Mouse (Mus musculus): ENCODE measurements around the gene Ston2. TPM values are rescaled to one million over a fixed set of nuclear protein-coding genes. Genes with fewer than 3 reads are reported as not detected.

The Ston2 gene
- polyA plus RNA-seq, 1 experiment, result 3.6 TPM

- peak overlapping the region; percentile 74 for H3K4me3 ChIP-seq (replicated peaks)
- TF ChIP-seq TAL1 (IDR thresholded peaks at IDR 0.05; ENCODE audit: low read length) (no peak), GATA1 (IDR thresholded peaks at IDR 0.05; ENCODE audit: low read length) (no peak)
- H3K36me3 ChIP-seq (ENCODE audit: control insufficient read depth), result no peaks in the 10 kb centered on the region
- peaks cover 25% of the 10 kb centered on the region for H3K4me1 ChIP-seq (ENCODE audit: control insufficient read depth)
- peaks cover 29% of the 10 kb centered on the region for H3K27me3 ChIP-seq (ENCODE audit: control insufficient read depth)
- no peaks in the 10 kb centered on the region for H3K9me3 ChIP-seq (ENCODE audit: control insufficient read depth, low read length)
These were observed 9.8 kb downstream of the Ston2 start for GRCm38 (mm10) chr12:91778211-91779003.

- no peak for TF ChIP-seq GATA1 (IDR thresholded peaks at IDR 0.05; ENCODE audit: low read length)
- H3K9me3 ChIP-seq (ENCODE audit: control insufficient read depth, low read length), result no peaks in the 10 kb centered on the region
- peaks cover 28% of the 10 kb centered on the region for H3K4me1 ChIP-seq (ENCODE audit: control insufficient read depth)
- no peak overlapping the region for H3K4me3 ChIP-seq (replicated peaks)
- H3K36me3 ChIP-seq (ENCODE audit: control insufficient read depth), result no peaks in the 10 kb centered on the region
- H3K27me3 ChIP-seq (ENCODE audit: control insufficient read depth), result peaks cover 29% of the 10 kb centered on the region
These were observed 11.8 kb downstream of the Ston2 start for GRCm38 (mm10) chr12:91776342-91776741.

- Histone ChIP-seq H3K4me1 (ENCODE audit: control insufficient read depth) (peaks cover 28% of the 10 kb centered on the region), H3K9me3 (ENCODE audit: control insufficient read depth, low read length) (no peaks in the 10 kb centered on the region), H3K27me3 (ENCODE audit: control insufficient read depth) (peaks cover 29% of the 10 kb centered on the region), H3K4me3 (replicated peaks) (no peak overlapping the region), H3K36me3 (ENCODE audit: control insufficient read depth) (no peaks in the 10 kb centered on the region)
- no peak for TF ChIP-seq GATA1 (IDR thresholded peaks at IDR 0.05; ENCODE audit: low read length)
- TF ChIP-seq TAL1 (IDR thresholded peaks at IDR 0.05; ENCODE audit: low read length), result no peak
These were observed 13.3 kb downstream of the Ston2 start for GRCm38 (mm10) chr12:91774811-91775284.

GRCm38 (mm10) chr12:91768871-91769270, 19.3 kb downstream of the Ston2 start:
- Histone ChIP-seq H3K27me3 (ENCODE audit: control insufficient read depth) (peaks cover 31% of the 10 kb centered on the region), H3K36me3 (ENCODE audit: control insufficient read depth) (no peaks in the 10 kb centered on the region), H3K9me3 (ENCODE audit: control insufficient read depth, low read length) (no peaks in the 10 kb centered on the region), H3K4me1 (ENCODE audit: control insufficient read depth) (peaks cover 23% of the 10 kb centered on the region), H3K4me3 (replicated peaks) (no peak overlapping the region)
- TF ChIP-seq TAL1 (IDR thresholded peaks at IDR 0.05; ENCODE audit: low read length) (no peak), GATA1 (IDR thresholded peaks at IDR 0.05; ENCODE audit: low read length) (no peak)

- H3K27me3 ChIP-seq (ENCODE audit: control insufficient read depth), result peaks cover 32% of the 10 kb centered on the region
- no peak overlapping the region for H3K4me3 ChIP-seq (replicated peaks)
- no peaks in the 10 kb centered on the region for H3K9me3 ChIP-seq (ENCODE audit: control insufficient read depth, low read length)
- peaks cover 24% of the 10 kb centered on the region for H3K4me1 ChIP-seq (ENCODE audit: control insufficient read depth)
- TF ChIP-seq TAL1 (IDR thresholded peaks at IDR 0.05; ENCODE audit: low read length), result no peak
- TF ChIP-seq GATA1 (IDR thresholded peaks at IDR 0.05; ENCODE audit: low read length), result no peak
- H3K36me3 ChIP-seq (ENCODE audit: control insufficient read depth), result no peaks in the 10 kb centered on the region
These were observed 20.0 kb downstream of the Ston2 start for GRCm38 (mm10) chr12:91768176-91768575.

GRCm38 (mm10) chr12:91766338-91767107, 21.7 kb downstream of the Ston2 start:
- peaks cover 32% of the 10 kb centered on the region for H3K27me3 ChIP-seq (ENCODE audit: control insufficient read depth)
- TF ChIP-seq GATA1 (IDR thresholded peaks at IDR 0.05; ENCODE audit: low read length) (no peak), TAL1 (IDR thresholded peaks at IDR 0.05; ENCODE audit: low read length) (no peak)
- H3K9me3 ChIP-seq (ENCODE audit: control insufficient read depth, low read length), result no peaks in the 10 kb centered on the region
- peaks cover 20% of the 10 kb centered on the region for H3K4me1 ChIP-seq (ENCODE audit: control insufficient read depth)
- H3K4me3 ChIP-seq (replicated peaks), result peak overlapping the region; percentile 23
- no peaks in the 10 kb centered on the region for H3K36me3 ChIP-seq (ENCODE audit: control insufficient read depth)

GRCm38 (mm10) chr12:91765504-91765903, 22.7 kb downstream of the Ston2 start:
- H3K27me3 ChIP-seq (ENCODE audit: control insufficient read depth), result peaks cover 32% of the 10 kb centered on the region
- TF ChIP-seq TAL1 (IDR thresholded peaks at IDR 0.05; ENCODE audit: low read length) (no peak), GATA1 (IDR thresholded peaks at IDR 0.05; ENCODE audit: low read length) (no peak)
- no peak overlapping the region for H3K4me3 ChIP-seq (replicated peaks)
- peaks cover 20% of the 10 kb centered on the region for H3K4me1 ChIP-seq (ENCODE audit: control insufficient read depth)
- no peaks in the 10 kb centered on the region for H3K9me3 ChIP-seq (ENCODE audit: control insufficient read depth, low read length)
- H3K36me3 ChIP-seq (ENCODE audit: control insufficient read depth), result no peaks in the 10 kb centered on the region

GRCm38 (mm10) chr12:91765054-91765453, 23.1 kb downstream of the Ston2 start:
- H3K4me1 ChIP-seq (ENCODE audit: control insufficient read depth), result peaks cover 21% of the 10 kb centered on the region

GRCm38 (mm10) chr12:91764471-91764870, 23.7 kb downstream of the Ston2 start:
- Histone ChIP-seq H3K36me3 (ENCODE audit: control insufficient read depth) (no peaks in the 10 kb centered on the region), H3K4me1 (ENCODE audit: control insufficient read depth) (peaks cover 22% of the 10 kb centered on the region), H3K4me3 (replicated peaks) (no peak overlapping the region)

More at GRCm38 (mm10) chr12:91765054-91765453, 23.1 kb downstream of the Ston2 start:
- no peak overlapping the region for H3K4me3 ChIP-seq (replicated peaks)
- H3K36me3 ChIP-seq (ENCODE audit: control insufficient read depth), result no peaks in the 10 kb centered on the region
- no peaks in the 10 kb centered on the region for H3K9me3 ChIP-seq (ENCODE audit: control insufficient read depth, low read length)
- H3K27me3 ChIP-seq (ENCODE audit: control insufficient read depth), result peaks cover 32% of the 10 kb centered on the region
- TF ChIP-seq TAL1 (IDR thresholded peaks at IDR 0.05; ENCODE audit: low read length) (no peak), GATA1 (IDR thresholded peaks at IDR 0.05; ENCODE audit: low read length) (no peak)

More at GRCm38 (mm10) chr12:91764471-91764870, 23.7 kb downstream of the Ston2 start:
- TF ChIP-seq TAL1 (IDR thresholded peaks at IDR 0.05; ENCODE audit: low read length) (no peak), GATA1 (IDR thresholded peaks at IDR 0.05; ENCODE audit: low read length) (no peak)
- H3K27me3 ChIP-seq (ENCODE audit: control insufficient read depth), result peaks cover 32% of the 10 kb centered on the region
- H3K9me3 ChIP-seq (ENCODE audit: control insufficient read depth, low read length), result no peaks in the 10 kb centered on the region
